Mouse (Mus musculus): ENCODE data around the gene Bhlhb9. TPM values are rescaled to one million over a fixed set of nuclear protein-coding genes. Genes with fewer than 3 reads are reported as not detected.
"Not testable (repeated sequence)": the region's sequence is repeated elsewhere in the genome, so short reads cannot be mapped to it uniquely, and the experiment has no call there.

Gene Bhlhb9
- total RNA-seq (2017) = 6.5 and 8.0 TPM in 2 replicates

DNA sequence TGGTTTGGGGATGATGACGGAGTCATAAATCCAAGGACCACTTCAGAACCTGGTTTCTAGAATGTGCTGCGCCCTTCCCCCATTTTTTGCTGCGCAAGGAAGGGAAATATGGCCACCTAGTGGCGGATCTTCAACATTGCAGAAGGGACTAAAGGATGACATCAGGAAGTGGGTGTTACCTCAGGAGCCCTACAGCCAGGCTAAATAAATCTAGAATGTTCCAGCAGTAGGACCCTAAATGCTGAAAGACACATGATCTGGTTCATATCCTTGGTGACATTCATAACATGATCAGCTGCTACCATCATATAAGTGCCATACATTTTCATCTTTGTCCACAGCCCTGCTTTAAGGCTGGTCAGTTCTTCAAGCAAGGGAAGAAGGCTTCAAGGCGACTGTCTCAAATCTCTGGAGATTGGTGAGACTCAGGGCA is at the start of gene Bhlhb9:
Bhlhb9 (plus strand) TSS at position 383 of the 433 bp plus-strand sequence.
- peak; percentile 82 for ATAC-seq (ENCODE audit: extremely low read depth, insufficient number of reproducible peaks, low FRiP score, poor library complexity, severe bottlenecking)

DNA sequence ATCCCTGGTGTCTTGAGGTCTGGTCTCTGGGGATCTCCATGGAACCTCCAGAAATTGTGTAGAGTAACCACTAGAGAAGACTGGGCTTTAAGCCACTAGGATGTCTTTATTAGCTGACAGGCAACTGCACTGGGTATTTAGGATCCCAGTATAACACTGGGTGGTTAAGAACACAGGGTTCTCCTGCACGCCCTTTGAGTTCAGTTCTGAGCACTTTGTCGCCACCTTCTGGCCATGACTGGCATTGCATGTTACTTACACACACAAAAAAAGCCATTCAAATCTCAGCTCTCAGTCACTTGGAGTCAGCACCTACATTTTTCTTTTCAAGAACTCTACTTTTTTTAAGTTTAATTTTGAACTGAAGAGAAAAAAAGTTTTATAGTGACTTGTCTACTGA is 44.6 kb upstream of the Bhlhb9 start:
- ATAC-seq (ENCODE audit: extremely low read depth, insufficient number of reproducible peaks, low FRiP score, poor library complexity, severe bottlenecking) = peak; percentile 80

DNA sequence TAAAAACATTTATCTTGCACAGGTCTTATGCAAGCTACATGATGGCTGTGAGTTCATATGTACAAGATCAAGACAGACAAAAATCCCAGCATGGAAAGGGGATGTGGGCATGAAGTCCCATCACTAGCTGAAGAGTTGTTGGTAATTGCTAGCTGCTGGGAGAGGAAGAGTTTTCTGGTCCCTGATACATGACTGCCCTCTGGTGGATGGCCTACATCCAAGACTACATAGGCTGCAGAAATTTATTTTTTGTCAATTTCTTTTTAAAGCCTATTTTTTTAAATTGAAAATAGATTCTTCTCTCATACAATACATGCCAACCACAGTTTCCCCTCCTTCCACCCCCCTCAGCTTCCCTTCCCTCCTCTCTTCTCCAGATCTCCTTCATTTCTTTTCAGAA is 35.7 kb upstream of the Bhlhb9 start:
- ATAC-seq (ENCODE audit: extremely low read depth, insufficient number of reproducible peaks, low FRiP score, poor library complexity, severe bottlenecking) = no peak

DNA sequence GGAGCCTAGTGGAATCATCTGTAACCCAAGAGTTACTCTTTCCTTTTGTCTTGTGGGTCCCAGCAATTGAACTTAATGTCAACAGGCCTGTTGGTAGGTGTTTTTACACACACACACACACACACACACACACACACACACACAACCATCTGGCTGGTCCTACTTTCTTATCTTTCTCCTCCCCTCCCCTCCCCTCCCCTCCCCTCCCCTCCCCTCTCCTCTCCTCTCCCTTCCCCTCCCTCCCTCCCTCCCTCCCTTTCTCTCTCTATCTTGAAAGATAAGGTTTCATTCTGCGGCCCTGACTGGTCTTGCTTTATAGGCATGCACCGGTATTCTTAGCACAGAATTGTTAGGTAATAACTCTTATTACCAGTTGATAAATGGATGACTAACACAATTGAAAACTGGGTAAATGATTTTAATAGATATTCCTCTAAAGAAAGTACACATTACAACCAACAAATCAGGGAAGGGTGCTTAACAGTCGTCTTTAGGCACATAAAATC is 29.3 kb upstream of the Bhlhb9 start:
- no peak for ATAC-seq (ENCODE audit: extremely low read depth, insufficient number of reproducible peaks, low FRiP score, poor library complexity, severe bottlenecking)

DNA sequence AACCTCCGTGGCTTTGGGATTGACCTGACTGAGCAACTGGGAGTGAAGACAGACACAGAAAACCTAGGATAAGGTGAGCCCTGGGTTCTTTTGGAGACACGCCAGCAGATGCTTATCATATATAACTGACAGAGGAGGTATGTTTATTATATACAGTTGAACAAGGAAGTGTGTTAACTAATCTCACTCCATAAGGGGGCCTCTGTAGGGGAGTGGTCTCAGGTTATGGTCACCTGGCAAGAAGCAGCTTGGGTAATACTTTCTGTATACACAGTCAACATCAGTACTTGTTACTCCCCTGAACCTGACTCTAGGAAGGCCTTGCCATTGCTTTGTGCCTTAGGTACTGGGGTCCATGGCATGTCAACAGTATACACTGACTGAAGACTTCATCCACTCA is 28.8 kb upstream of the Bhlhb9 start:
- ATAC-seq (ENCODE audit: extremely low read depth, insufficient number of reproducible peaks, low FRiP score, poor library complexity, severe bottlenecking) = no peak

DNA sequence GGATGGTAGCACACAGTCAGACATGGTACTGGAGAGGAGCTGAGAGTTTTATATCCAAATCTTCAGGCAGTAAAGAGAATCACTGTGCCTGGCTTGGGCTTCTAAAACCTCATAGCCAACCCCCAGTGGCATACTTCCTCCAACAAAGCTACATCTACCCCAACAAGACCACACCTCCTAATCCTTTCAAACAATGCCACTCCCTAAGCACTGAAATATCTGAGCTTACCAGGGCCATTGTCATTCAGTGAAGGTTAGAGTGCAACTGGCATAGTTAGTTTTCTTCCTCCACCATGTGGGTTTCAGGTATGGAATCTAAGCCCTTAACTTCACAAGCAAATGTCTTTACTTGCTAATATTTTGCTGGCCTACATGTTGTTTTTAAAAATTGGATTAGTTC is 5.9 kb upstream of the Bhlhb9 start:
- ATAC-seq (ENCODE audit: extremely low read depth, insufficient number of reproducible peaks, low FRiP score, poor library complexity, severe bottlenecking) = no peak

DNA sequence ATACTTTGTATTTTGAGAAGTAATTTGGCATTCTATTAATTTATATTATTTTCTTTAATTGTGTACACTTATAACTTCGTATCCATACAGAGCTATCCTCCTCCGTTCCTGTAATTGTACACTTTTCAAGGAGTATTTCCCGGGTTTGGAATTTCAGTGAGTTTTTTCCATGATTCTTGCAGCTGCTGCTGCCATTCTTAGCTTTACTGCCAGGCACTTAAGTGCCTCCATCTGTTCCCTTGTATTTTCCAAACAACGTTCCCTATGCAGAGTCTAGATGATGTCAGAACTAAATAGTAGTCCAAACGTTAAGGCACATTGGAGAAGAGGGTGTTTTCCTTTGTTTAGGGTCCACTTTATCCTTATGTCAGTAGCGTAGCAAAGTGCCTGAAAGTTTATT is 5.1 kb upstream of the Bhlhb9 start:
- ATAC-seq (ENCODE audit: extremely low read depth, insufficient number of reproducible peaks, low FRiP score, poor library complexity, severe bottlenecking) = no peak

DNA sequence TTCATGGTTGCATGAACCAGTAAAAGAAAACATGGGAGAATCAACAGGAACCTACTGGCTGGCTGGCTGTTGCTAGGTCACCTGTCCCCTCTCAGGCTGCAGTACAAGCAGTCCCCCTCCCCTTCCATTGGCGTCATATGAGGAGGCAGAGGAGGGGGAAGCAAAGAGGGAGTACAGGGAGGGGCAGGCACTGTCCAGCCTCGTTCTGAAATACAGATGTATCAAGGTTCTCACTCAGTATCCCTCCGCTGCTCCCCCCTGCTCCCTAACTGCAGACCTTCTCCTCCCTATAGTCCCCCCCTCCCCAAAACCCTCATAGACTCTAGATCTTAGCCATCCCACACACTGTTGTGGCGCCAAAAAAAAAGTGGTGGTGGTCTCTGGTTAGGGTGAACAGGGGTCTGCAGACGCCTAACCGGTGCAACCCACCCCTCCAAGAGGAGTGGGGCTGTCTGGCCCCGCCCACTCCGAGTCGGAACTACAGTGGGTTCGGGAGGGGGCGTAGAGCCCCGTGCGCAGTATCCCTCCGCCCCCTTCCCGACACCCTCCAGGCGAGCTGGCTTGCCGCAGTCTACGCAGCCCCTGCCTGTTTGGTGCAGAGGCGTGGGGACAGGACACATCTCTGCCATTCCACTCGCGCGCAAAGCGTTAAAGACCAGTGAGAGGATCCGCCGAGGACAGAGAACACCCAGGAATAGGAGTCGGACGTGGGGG is 1.6 kb upstream of the Bhlhb9 start:
- peak; percentile 33; the same call in 1 of the 2 replicates for ATAC-seq (ENCODE audit: extremely low read depth, insufficient number of reproducible peaks, low FRiP score, poor library complexity, severe bottlenecking)

DNA sequence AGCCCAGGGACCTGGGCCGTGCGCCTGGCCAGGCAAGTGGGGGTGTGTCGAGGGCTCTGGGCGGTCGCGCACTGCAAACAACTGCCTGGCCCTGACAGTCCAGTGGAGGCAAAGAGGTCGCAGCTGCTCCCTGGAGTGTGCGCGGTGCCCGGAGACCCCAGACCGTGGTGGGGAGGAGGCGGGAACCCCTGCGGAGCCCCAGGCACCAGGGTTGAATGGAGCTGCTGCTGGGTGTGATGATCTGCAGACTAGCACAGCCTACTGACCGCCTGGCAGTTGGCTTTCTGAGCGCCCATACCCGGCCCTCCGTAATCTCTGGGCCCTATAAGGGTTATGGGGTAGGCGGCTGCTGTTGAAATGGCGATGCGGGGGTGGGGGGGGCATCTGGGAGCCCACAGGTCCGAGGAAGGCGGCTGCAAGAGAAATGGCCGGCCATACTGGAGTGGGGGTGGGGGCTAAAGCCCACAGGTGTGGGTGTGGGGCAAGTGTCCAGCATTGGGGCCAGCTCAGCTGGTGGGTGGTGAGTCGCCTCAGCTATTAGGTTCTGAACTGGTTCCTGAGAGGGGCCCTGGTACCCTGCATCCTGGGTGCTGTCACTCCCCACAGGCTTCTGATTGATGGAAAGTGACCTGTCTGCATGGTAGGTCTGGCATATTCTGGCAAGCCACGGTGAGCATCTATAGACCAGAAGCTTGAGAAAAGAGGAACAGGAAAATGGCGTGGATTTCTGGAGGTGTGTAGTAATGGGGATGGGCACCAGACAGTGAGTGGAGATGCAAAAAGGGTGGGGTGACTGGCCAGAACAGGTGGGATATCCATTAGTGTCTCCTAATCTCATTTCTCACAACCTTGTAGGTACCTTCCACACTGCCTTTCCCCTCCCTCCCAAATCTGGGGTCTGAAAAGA is 836 bp upstream of the Bhlhb9 start:
- not testable (repeated sequence) for ATAC-seq (ENCODE audit: extremely low read depth, insufficient number of reproducible peaks, low FRiP score, poor library complexity, severe bottlenecking)

DNA sequence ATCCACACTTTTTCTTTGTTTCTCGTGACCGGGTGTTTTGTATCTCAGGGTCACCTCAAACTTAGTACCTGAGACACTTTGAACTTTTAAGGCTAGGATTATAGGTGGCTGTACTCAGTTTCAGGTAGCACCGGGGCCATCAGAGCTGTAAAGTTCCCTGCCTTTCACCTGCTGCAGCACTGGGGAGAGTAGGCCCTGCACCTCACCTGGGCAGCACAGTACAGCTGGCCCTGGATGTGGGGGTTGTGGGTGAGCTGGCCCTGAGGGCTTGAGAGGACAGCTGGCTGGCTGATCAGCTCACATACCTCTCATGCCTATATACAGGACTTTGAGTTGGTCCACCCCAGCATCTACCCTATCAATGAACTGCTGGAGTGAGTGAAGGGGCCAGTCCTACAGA is 6.8 kb downstream of the Bhlhb9 start:
- no peak for ATAC-seq (ENCODE audit: extremely low read depth, insufficient number of reproducible peaks, low FRiP score, poor library complexity, severe bottlenecking)

DNA sequence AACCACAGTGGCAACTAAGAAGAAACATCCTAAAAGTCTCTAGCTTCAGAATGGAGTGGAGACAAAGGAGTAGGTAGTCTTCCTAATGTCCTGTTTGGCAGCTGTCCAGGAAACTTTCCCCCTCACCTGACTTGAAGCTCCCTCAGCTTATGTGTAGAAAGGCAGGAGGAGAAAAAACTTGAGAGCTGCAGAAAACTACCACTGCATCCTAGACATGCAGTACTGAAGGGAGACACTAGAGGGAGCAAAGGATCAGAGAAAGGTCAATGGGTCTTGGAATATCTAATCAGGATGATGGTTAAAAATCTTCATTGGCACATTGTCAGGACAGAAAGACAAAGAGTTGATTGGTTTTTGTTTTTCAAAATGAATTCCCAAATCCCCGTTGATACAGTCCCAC is 8.4 kb downstream of the Bhlhb9 start:
- ATAC-seq (ENCODE audit: extremely low read depth, insufficient number of reproducible peaks, low FRiP score, poor library complexity, severe bottlenecking) = no peak

DNA sequence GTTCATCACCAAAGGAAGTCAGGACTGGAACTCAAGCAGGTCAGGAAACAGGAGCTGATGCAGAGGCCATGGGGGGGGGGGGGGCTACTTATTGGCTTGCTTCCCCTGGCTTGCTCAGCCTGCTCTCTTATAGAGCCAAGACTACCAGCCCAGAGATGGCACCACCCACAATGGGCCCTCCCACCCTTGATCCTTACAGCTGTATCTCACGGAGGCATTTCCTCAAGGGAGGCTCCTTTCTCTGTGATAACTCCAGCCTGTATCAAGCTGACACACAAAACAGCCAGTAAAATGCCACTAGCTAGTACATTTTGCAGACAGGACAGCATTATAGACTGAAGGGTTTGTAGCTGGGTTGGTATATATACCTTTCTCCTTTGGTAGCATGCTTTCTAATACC is 38.5 kb downstream of the Bhlhb9 start:
- ATAC-seq (ENCODE audit: extremely low read depth, insufficient number of reproducible peaks, low FRiP score, poor library complexity, severe bottlenecking) = not testable (repeated sequence)

DNA sequence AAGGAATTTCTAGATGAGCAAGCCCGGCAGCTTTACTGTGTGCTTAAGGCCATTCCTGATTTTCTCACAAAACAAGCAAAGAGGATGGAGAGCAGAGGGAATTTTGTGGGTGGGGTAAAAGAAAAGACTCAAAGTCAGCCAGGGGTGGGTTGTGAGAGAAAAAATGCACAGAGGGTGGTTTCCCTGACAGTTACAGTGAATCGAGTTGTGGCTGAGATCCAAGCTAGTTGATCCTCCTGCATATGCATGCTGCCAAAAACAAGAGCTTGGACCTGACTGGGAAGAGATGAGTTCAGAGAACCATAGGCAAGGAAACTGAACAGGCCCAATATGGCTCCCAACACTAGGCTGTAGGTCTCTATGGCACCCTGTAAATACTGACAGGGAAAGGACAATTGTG is 40.5 kb downstream of the Bhlhb9 start:
- ATAC-seq (ENCODE audit: extremely low read depth, insufficient number of reproducible peaks, low FRiP score, poor library complexity, severe bottlenecking) = no peak

DNA sequence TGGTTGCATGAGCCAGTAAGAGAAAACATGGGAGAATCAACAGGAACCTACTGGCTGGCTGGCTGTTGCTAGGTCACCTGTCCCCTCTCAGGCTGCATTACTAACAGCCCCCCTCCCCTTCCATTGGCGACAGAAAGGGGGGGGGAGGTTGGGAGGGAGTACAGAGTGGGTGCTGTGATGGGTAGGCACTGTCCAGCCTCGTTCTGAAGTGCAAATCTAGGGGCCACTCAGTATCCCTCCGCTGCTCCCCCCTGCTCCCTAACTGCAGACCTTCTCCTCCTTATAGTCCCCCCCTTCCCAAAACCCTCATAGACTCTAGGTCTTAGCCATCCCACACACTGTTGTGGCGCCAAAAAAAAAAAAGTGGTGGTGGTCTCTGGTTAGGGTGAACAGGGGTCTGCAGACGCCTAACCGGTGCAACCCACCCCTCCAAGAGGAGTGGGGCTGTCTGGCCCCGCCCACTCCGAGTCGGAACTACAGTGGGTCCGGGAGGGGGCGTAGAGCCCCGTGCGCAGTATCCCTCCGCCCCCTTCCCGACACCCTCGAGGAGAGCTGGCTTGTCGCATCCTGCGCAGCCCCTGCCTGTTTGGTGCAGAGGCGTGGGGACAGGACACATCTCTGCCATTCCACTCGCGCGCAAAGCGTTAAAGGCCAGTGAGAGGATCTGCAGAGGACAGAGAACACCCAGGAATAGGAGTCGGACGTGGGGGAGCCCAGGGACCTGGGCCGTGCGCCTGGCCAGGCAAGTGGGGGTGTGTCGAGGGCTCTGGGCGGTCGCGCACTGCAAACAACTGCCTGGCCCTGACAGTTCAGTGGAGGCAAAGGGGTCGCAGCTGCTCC is 41.3 kb downstream of the Bhlhb9 start, which contains the start of gene Gprasp2:
Gprasp2 (plus strand) TSS at position 514 of the 840 bp plus-strand sequence.
- ATAC-seq (ENCODE audit: extremely low read depth, insufficient number of reproducible peaks, low FRiP score, poor library complexity, severe bottlenecking) = not testable (repeated sequence)

DNA sequence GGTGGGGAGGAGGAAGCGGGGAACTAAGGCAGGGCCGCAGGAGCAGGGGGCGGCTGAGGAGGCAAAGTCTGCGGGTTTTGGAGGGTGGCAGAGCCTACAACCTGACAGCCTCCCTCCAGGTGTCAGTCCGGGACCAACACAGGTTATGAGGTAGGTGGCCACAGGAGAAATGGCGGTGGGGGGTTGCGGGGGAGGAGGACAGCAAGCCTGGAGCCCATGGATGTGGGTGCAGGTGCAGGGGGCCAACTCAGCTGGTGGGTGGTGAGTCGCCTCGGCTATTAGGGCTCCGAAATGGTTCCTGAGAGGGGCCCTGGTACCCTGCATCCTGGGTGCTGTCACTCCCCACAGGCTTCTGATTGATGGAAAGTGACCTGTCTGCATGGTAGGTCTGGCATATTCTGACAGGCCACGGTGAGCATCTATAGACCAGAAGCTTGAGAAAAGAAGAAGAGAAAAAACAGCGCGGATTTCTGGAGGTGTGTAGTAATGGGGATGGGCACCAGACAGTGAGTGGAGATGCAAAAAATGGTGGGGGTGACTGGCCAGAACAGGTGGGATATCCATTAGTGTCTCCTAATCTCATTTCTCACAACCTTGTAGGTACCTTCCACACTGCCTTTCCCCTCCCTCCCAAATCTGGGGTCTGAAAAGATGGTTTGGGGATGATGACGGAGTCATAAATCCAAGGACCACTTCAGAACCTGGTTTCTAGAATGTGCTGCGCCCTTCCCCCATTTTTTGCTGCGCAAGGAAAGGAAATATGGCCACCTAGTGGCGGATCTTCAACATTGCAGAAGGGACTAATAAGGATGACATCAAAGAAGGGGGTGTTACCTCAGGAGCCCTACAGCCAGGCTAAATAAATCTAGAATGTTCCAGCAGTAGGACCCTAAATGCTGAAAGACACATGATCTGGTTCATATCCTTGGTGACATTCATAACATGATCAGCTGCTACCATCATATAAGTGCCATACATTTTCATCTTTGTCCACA is 42.3 kb downstream of the Bhlhb9 start:
- peak; percentile 44; the same call in 1 of the 2 replicates for ATAC-seq (ENCODE audit: extremely low read depth, insufficient number of reproducible peaks, low FRiP score, poor library complexity, severe bottlenecking)

DNA sequence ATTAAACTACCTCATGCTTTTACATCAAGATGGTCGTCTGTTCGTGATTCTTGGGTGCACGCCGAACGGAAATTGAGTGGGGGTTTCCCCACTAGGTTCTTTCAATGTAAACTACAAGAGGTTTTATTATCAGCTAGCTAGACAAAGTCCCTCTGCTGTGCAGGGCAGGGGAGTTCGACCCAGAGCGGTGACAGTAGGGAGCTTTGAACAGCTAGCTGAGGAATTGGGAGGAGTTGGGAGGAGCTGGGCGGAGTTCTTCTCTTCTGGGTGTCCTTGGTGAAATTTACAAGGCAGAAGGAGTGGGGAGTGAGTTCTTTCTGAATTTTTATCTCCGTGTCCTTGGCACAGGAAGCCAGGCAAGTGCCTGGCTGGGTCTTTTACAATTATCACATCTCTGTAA is 69.4 kb downstream of the Bhlhb9 start:
- ATAC-seq (ENCODE audit: extremely low read depth, insufficient number of reproducible peaks, low FRiP score, poor library complexity, severe bottlenecking) = not testable (repeated sequence)

DNA sequence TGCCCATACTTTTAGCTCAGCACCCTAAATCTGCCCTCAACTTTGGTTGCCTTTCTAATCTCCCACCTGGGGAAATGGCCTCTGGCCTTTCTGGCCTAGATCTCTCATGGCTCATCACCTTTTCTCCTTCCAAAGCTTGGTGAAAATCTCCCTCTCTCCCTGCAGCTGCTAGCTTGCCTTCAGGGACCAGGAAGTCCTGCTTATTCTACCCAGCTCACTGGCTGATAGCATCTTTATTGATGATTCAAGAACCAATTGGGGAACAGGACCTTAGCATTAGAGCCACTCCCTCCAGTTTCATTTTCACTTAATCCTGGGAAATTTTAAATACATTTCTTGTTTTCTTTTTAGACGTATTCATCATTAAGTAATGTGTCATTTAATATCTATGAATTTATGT is 79.3 kb downstream of the Bhlhb9 start:
- ATAC-seq (ENCODE audit: extremely low read depth, insufficient number of reproducible peaks, low FRiP score, poor library complexity, severe bottlenecking) = no peak

DNA sequence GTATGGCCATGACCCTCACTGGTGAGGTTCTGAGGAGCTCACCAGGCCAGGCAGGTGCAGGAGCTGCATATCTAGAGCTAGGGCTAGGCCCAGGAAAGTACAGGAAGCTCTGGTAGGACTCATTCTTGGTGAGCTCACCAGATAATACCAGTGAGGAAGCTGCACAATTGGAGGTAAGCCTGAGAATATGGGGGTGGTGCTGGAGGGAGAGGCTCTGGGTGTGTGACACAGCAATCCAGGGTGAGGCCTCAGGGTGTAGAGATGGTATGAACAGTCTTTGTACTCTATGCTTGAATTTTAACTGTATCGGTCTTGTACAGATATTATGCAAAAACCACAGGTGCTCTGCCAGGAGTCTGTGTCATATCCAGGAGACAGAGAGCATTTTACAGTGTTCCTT is 82.2 kb downstream of the Bhlhb9 start:
- ATAC-seq (ENCODE audit: extremely low read depth, insufficient number of reproducible peaks, low FRiP score, poor library complexity, severe bottlenecking) = no peak
